In the genomic region with DNA sequence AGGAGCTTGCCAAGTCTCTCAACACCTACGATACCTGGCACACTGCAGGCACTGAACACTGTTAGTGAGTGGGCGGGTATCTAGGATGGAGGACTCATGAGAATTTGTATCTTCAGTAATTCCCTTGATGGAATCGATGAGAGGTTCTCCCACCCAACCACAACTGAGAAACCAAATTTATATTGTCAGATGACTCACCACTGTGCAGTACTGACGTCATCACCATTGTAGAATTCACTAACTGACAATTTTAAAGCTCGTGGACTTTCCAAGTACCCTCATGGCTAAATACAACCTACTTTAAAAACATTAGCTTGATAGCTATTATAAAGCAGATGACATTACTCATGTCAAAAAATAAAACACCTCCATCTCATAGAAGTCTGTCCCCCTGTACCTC, we compare ENCODE assay signal across 22 mouse cellular contexts.
A peak's percentile ranks its signal among the peaks of the same experiment; 100 is the strongest.
DNase-seq lines count a peak whose midpoint lies in the region; ATAC-seq lines count a peak whose summit lies in the region.
"Had no signal": no experiment of that assay in that cellular context is flagged by ENCODE, and none has a peak within 500 bp of the region (broad histone marks: within the 10 kb centered on the region; RNA-seq: fewer than 3 reads in every experiment).

No protein-coding gene starts in this region.

- DNase-seq in CD4-positive, CD25-positive, alpha-beta regulatory T cell, adult 2 months (ENCODE audit: low read depth, low spot score) = peak; percentile 48
- peak; percentile 2 for DNase-seq in T-cell, adult 2 months (ENCODE audit: low spot score)
- DNase-seq in heart, adult 8-10 months (ENCODE audit: low spot score) = no peak
- no peak for DNase-seq in cerebellum, adult 11 months
- DNase-seq in thymus, postnatal 10 days (ENCODE audit: low spot score in 2 of 2) = no peak
- DNase-seq: adrenal gland, adult 8-10 months; adrenal gland, postnatal 36 days; cerebellum, adult 11-12 months; cerebellum, adult 9-11 months; cerebellum, postnatal 36 days; forebrain, postnatal 0 days; gastrocnemius, adult 2 months; gastrocnemius, postnatal 25 days; heart, postnatal 10 days; heart, postnatal 4 days; kidney, adult 18-20 months had no signal

- peak; percentile 81 for ATAC-seq in inflammation-experienced regulatory T-cells, adult 6 months
- ATAC-seq in frontal cortex, adult (ENCODE audit: low TSS enrichment) = no peak
- ATAC-seq: forebrain, embryonic 13.5 days; forebrain, postnatal 0 days; hindbrain, embryonic 16.5 days; intestine, embryonic 15.5 days; Patski had no signal

Comparison
In these comparisons a context has a peak if more than half of its experiments do, and no peak if none do; other contexts are left out.
1. DNase-seq: peak in CD4-positive, CD25-positive, alpha-beta regulatory T cell, adult 2 months (single experiment) and T-cell, adult 2 months (single experiment); none in heart, adult 8-10 months (single experiment), cerebellum, adult 11 months (single experiment) and thymus, postnatal 10 days (0 of 2).